Mouse (Mus musculus) CH12.LX (cell line): ENCODE data around the gene Atp5c1. TPM values are rescaled to one million over a fixed set of nuclear protein-coding genes. Genes with fewer than 3 reads are reported as not detected.

ENCODE experiments used
- DNase-seq: peaks from one replicate; pipeline ENCODE4 v3.0.0-alpha.2; 2013; ENCODE audit errors: extremely low read depth
- H3K27ac ChIP-seq: 2 replicates; pipeline ENCODE4 v1.5.1; 2012; ENCODE audit warnings: low read depth, mild to moderate bottlenecking, control low read depth, moderate library complexity; ENCODE audit not compliant: insufficient read depth
- H3K27me3 ChIP-seq: replicated peaks from 2 replicates; pipeline ENCODE3; 2012; ENCODE audit warnings: inconsistent platforms
- H3K36me3 ChIP-seq, 2 experiments: replicated peaks in 1 of 2; 2 replicates each; pipeline versions ENCODE3 to v1.6.1; 2012; ENCODE audit warnings: inconsistent platforms in 1 of 2, low read length in 1 of 2, mild to moderate bottlenecking in 1 of 2, mixed read lengths in 1 of 2, moderate library complexity in 1 of 2; ENCODE audit not compliant: control insufficient read depth in 1 of 2, insufficient read depth in 1 of 2
- H3K4me1 ChIP-seq, 2 experiments: 2 replicates each; pipeline ENCODE4 v1.6.1; 2012; ENCODE audit warnings: inconsistent platforms in 1 of 2, moderate library complexity in 1 of 2; ENCODE audit not compliant: insufficient read depth in 2 of 2, control insufficient read depth in 1 of 2
- H3K4me2 ChIP-seq: 2 replicates; pipeline ENCODE4 v1.6.1; 2012; ENCODE audit warnings: low read depth, mild to moderate bottlenecking, control low read depth; ENCODE audit not compliant: poor library complexity, insufficient read depth, severe bottlenecking
- H3K4me3 ChIP-seq, 3 experiments: fragments of 150-350 bp in 1 of 3; sonication (generic) in 1 of 3; replicated peaks in 1 of 3; 2 replicates each; pipeline versions ENCODE3 to v1.5.1; 2011 to 2012; ENCODE audit warnings: low read depth in 2 of 3, low read length in 2 of 3, mild to moderate bottlenecking in 2 of 3, moderate library complexity in 2 of 3, control low read depth in 1 of 3, improper control_type of control experiment in 1 of 3, inconsistent platforms in 1 of 3, mixed read lengths in 1 of 3; ENCODE audit not compliant: poor library complexity in 1 of 3
- H3K79me2 ChIP-seq: replicated peaks from 2 replicates; pipeline ENCODE4 v1.6.1; 2012; ENCODE audit warnings: mild to moderate bottlenecking, moderate library complexity; ENCODE audit not compliant: control insufficient read depth, poor library complexity, insufficient read depth, severe bottlenecking; ENCODE audit errors: extremely low read depth
- H3K9ac ChIP-seq: 2 replicates; pipeline ENCODE4 v1.6.1; 2012; ENCODE audit warnings: low read depth, mild to moderate bottlenecking, control low read depth, moderate library complexity; ENCODE audit not compliant: insufficient read depth
- H3K9me3 ChIP-seq: replicated peaks from 2 replicates; pipeline ENCODE3; 2012; ENCODE audit warnings: low read length, inconsistent platforms, mixed read lengths
- CTCF ChIP-seq, 2 experiments: IDR thresholded peaks in 1 of 2; conservative IDR thresholded peaks in 1 of 2; 2 replicates each; pipeline ENCODE4 v1.5.1; 2011 to 2012; ENCODE audit warnings: low read depth in 2 of 2, low read length in 2 of 2, improper control_type of control experiment in 1 of 2, inconsistent platforms in 1 of 2, mild to moderate bottlenecking in 1 of 2, moderate library complexity in 1 of 2
- ETS1 ChIP-seq: conservative IDR thresholded peaks from 2 replicates; pipeline ENCODE4 v1.6.1; 2012; ENCODE audit warnings: low read depth, mild to moderate bottlenecking, inconsistent platforms, low read length, improper control_type of control experiment, moderate library complexity
- IRF4 ChIP-seq: IDR thresholded peaks from 2 replicates; pipeline ENCODE4 v1.6.1; 2014; ENCODE audit warnings: low read depth, mild to moderate bottlenecking, inconsistent platforms, low read length, improper control_type of control experiment
- JUN ChIP-seq: IDR thresholded peaks from 2 replicates; pipeline ENCODE4 v1.6.1; 2011; ENCODE audit warnings: low read depth, mild to moderate bottlenecking, low read length, improper control_type of control experiment, moderate library complexity; ENCODE audit not compliant: insufficient read depth
- JUND ChIP-seq: conservative IDR thresholded peaks from 2 replicates; pipeline ENCODE4 v1.6.1; 2011; ENCODE audit warnings: low read depth, low read length, improper control_type of control experiment
- MAFK ChIP-seq: IDR thresholded peaks from 2 replicates; pipeline ENCODE4 v1.6.1; 2011; ENCODE audit warnings: low read length, improper control_type of control experiment; ENCODE audit not compliant: insufficient replicate concordance
- POLR2AphosphoS2 ChIP-seq: IDR thresholded peaks from 2 replicates; pipeline ENCODE4 v1.6.1; 2011; ENCODE audit warnings: low read depth, low read length, improper control_type of control experiment
- RAD21 ChIP-seq: IDR thresholded peaks from 2 replicates; pipeline ENCODE4 v1.6.1; 2011; ENCODE audit warnings: low read depth, mild to moderate bottlenecking, low read length, improper control_type of control experiment, moderate library complexity
- SMC3 ChIP-seq: IDR thresholded peaks from 2 replicates; pipeline ENCODE4 v1.6.1; 2011; ENCODE audit warnings: low read depth, low read length, improper control_type of control experiment
- TBP ChIP-seq: conservative IDR thresholded peaks from 2 replicates; pipeline ENCODE4 v1.6.1; 2011; ENCODE audit warnings: low read depth, low read length, improper control_type of control experiment
- ZC3H11A ChIP-seq: IDR thresholded peaks from 2 replicates; pipeline ENCODE4 v1.6.1; 2012; ENCODE audit warnings: low read depth, mild to moderate bottlenecking, inconsistent platforms, low read length, improper control_type of control experiment
- dilution Hi-C: fragments of 300-500 bp; cut with MboI; formaldehyde crosslinking; loops from 2 replicates; pipeline ENCODE4 v1.14.3; 2020; ENCODE audit warnings: low sequenced_read_pairs; ENCODE audit not compliant: extremely low pct_unique_long_range_greater_than_20kb, extremely low pct_ligation_motif_present
- in situ Hi-C: fragments of 300-500 bp; cut with MboI; formaldehyde crosslinking; loops from 3 replicates; pipeline ENCODE4 v1.14.3; 2019; ENCODE audit warnings: low sequenced_read_pairs, low pct_ligation_motif_present, low pct_unique_long_range_greater_than_20kb, mixed read lengths
- polyA plus RNA-seq: library from polyadenylated mRNA; unstranded; fragments of >175 nt; gene quantifications from 2 replicates; pipeline ENCODE4 v1.2.1, GENCODE M21; 2012; ENCODE audit warnings: low read depth; ENCODE audit not compliant: insufficient read length
- total RNA-seq, 2 experiments: library from RNA; depleted of rRNA; stranded (reverse); fragments of 300-350 nt in 1 of 2; fragments of >200 nt in 1 of 2; gene quantifications; 2 replicates each; pipeline ENCODE4 v1.2.3; 2012 to 2014

Gene Atp5c1
- total and polyA plus RNA-seq, 3 experiments, result 336 to 918 (median 423) TPM

- Histone ChIP-seq H3K36me3 (peaks cover 0 to 6% of the 10 kb centered on the region in 2 experiments), H3K27me3 (no peaks in the 10 kb centered on the region), H3K9ac (no peak overlapping the region), H3K9me3 (no peaks in the 10 kb centered on the region), H3K27ac (no peak overlapping the region), H3K4me1 (peaks cover 0 to under 1% of the 10 kb centered on the region in 2 experiments; a peak in 1 of 4 replicates), H3K4me3 (no peak overlapping the region), H3K79me2 (no peaks in the 10 kb centered on the region; the same call in 1 of the 2 replicates), H3K4me2 (no peak overlapping the region)
- no peak for DNase-seq
- TF ChIP-seq IRF4 (no peak), POLR2AphosphoS2 (no peak), MAFK (no peak), JUN (no peak), TBP (no peak), ETS1 (no peak)
- dilution Hi-C loops, result no loop called here
- in situ Hi-C loops, result no loop called here
These were observed 65.2 kb downstream of the Atp5c1 start for GRCm38 (mm10) chr2:10014951-10015635.

- dilution Hi-C loops, result no loop called here
- TF ChIP-seq MAFK (no peak), JUND (0 out of 2 replicates have a peak, but pooled peaks have one; percentile 16), ZC3H11A (peak; percentile 34; the same call in 1 of the 2 replicates), RAD21 (peak; percentile 92), SMC3 (peak; percentile 76), CTCF (conservative IDR thresholded peaks at IDR 0.05 in 1 of 2, IDR thresholded peaks at IDR 0.05 in 1 of 2; ENCODE audit: low read depth in 2 of 2, low read length in 2 of 2) (peak; percentile 47 to 85; a peak in 3 of 4 replicates)
- peak; percentile 68 for DNase-seq
- Histone ChIP-seq H3K27ac (no peak overlapping the region), H3K4me2 (no peak overlapping the region), H3K9ac (no peak overlapping the region), H3K27me3 (no peaks in the 10 kb centered on the region), H3K4me1 (peaks cover 0 to 13% of the 10 kb centered on the region in 2 experiments; a peak in 2 of 4 replicates), H3K4me3 (no peak overlapping the region), H3K36me3 (peaks cover 0 to 3% of the 10 kb centered on the region in 2 experiments), H3K79me2 (peaks cover 6% of the 10 kb centered on the region; the same call in 1 of the 2 replicates), H3K9me3 (no peaks in the 10 kb centered on the region)
- in situ Hi-C loops, result no loop called here
These were observed 69.9 kb downstream of the Atp5c1 start for GRCm38 (mm10) chr2:10010263-10010909.
